11 mouse cellular contexts compared by ENCODE assay signal in genomic region chr12:84178052-84178451, GRCm38 (mm10). TPM values are rescaled to one million over a fixed set of nuclear protein-coding genes. Genes with fewer than 3 reads are reported as not detected.
DNase-seq lines count a peak whose midpoint lies in the region; TF ChIP-seq lines count a peak whose summit lies in the region.
"Had no signal": no experiment of that assay in that cellular context is flagged by ENCODE, and none has a peak within 500 bp of the region (broad histone marks: within the 10 kb centered on the region; RNA-seq: fewer than 3 reads in every experiment).

No protein-coding gene starts in this region.

- 26% methylated on average over 1 of the region's 1 CpGs for WGBS in liver, adult 2 months

- peaks cover 68% of the 10 kb centered on the region for H3K4me1 ChIP-seq in liver, adult 2 months (ENCODE audit: control insufficient read depth, insufficient read depth, low read length)
- H3K4me1 ChIP-seq in bone marrow macrophage, adult 2 months (ENCODE audit: control insufficient read depth, insufficient read depth, low read length): peaks cover 78% of the 10 kb centered on the region

- no peaks in the 10 kb centered on the region for H3K27me3 ChIP-seq in liver, adult 2 months (ENCODE audit: control insufficient read depth, insufficient read depth, low read length)

- no peak overlapping the region for H3K4me3 ChIP-seq in liver, adult 2 months (ENCODE audit: insufficient read depth, low read depth, low read length)
- H3K4me3 ChIP-seq in bone marrow macrophage, adult 2 months (ENCODE audit: insufficient read depth, low read length): no peak overlapping the region

- peak; percentile 20 for DNase-seq in cerebellum, adult 9-11 months
- no peak for DNase-seq in cerebellum, adult 8-10 months
- no peak for DNase-seq in liver, adult 2 months (ENCODE audit: extremely low read depth, low read depth, low spot score)
- no peak for DNase-seq in liver
- peak; percentile 46 to 49 for DNase-seq in natural killer cell, adult 2 months (ENCODE audit: low spot score in 2 of 2)
- no peak for DNase-seq in testis, postnatal 14 days (ENCODE audit: low spot score)
- DNase-seq in left cerebral cortex, postnatal 14 days (ENCODE audit: low spot score in 2 of 2): no peak
- DNase-seq: cerebellum, postnatal 25 days had no signal

- H3K27ac ChIP-seq in liver, adult 2 months (replicated peaks; ENCODE audit: insufficient read depth, low read depth, low read length): peak overlapping the region; percentile 22; the same call in 1 of the 2 replicates
- H3K27ac ChIP-seq in bone marrow macrophage, adult 2 months (ENCODE audit: insufficient read depth, low read depth, low read length): peak overlapping the region; percentile 99
- H3K27ac ChIP-seq: hindbrain, embryonic 14.5 days had no signal

- peaks cover 52% of the 10 kb centered on the region for H3K79me2 ChIP-seq in liver, adult 2 months (ENCODE audit: control insufficient read depth, insufficient read depth, low read length)

- H3K9ac ChIP-seq in liver, adult 2 months (ENCODE audit: low read depth, low read length): no peak overlapping the region
- H3K9ac ChIP-seq: hindbrain, embryonic 14.5 days; lung, embryonic 14.5 days had no signal

- no peak for TF ChIP-seq POLR2A in liver, adult 2 months (IDR thresholded peaks at IDR 0.05; ENCODE audit: extremely low read depth, insufficient read depth, low read length)
- TF ChIP-seq POLR2A in bone marrow macrophage, adult 2 months (IDR thresholded peaks at IDR 0.05; ENCODE audit: borderline replicate concordance, low read depth, low read length): no peak

- no peak for TF ChIP-seq CTCF in liver, adult 2 months (IDR thresholded peaks at IDR 0.05; ENCODE audit: low read depth, low read length)
- TF ChIP-seq CTCF in bone marrow macrophage, adult 2 months (IDR thresholded peaks at IDR 0.05; ENCODE audit: low read depth, low read length): no peak

- peaks cover under 1% of the 10 kb centered on the region for H3K36me3 ChIP-seq in liver, adult 2 months (ENCODE audit: control insufficient read depth, insufficient read depth, low read length)

- intact Hi-C loops in left cerebral cortex, postnatal 14 days (cut with DNase I): loop anchor here (5.0 kb wide), 1 partner anchor 39 kb away; the partner anchor contains the start of gene Elmsan1

RNA-seq across cellular contexts. Expression of gene Pnma1, which starts 29.8 kb away (rescaled TPM):
- total RNA-seq in liver, adult 2 months (2014; rRNA removed): 0.18 and 0.20 TPM in 2 replicates
- not detected in 2 replicates for polyA plus RNA-seq in liver, adult 2 months (2012; rRNA removed)
- 0.23 TPM in 1 of 2 replicates, not detected in the other for polyA plus RNA-seq in bone marrow macrophage, adult 2 months (2012; ENCODE audit: insufficient read depth, insufficient read length, missing spikeins)
- total RNA-seq in left cerebral cortex, postnatal 14 days (2021): 1 to 10 TPM; 5.8 to 6.8 TPM

RNA-seq across cellular contexts. Expression of gene Elmsan1, which starts 40.6 kb away (rescaled TPM):
- 2.3 and 3.2 TPM in 2 replicates for total RNA-seq in liver, adult 2 months (2014; rRNA removed)
- 3.4 and 3.8 TPM in 2 replicates for polyA plus RNA-seq in liver, adult 2 months (2012; rRNA removed)
- polyA plus RNA-seq in bone marrow macrophage, adult 2 months (2012; ENCODE audit: insufficient read depth, insufficient read length, missing spikeins): 26.6 and 33.7 TPM in 2 replicates
- 10 to 100 TPM; 12.6 to 18.6 TPM for total RNA-seq in left cerebral cortex, postnatal 14 days (2021)

Comparison
In these comparisons a context has a peak if more than half of its experiments do, and no peak if none do; other contexts are left out.
1. DNase-seq: peak in cerebellum, adult 9-11 months (single experiment) and natural killer cell, adult 2 months (2 of 2); none in cerebellum, adult 8-10 months (single experiment), liver, adult 2 months (single experiment), liver (single experiment), testis, postnatal 14 days (single experiment) and left cerebral cortex, postnatal 14 days (0 of 2).